Mouse (Mus musculus): Measurements from ENCODE around the gene Grb10. TPM values are rescaled to one million over a fixed set of nuclear protein-coding genes. Genes with fewer than 3 reads are reported as not detected.

The Grb10 gene
- total RNA-seq, 4 experiments from 2014 or later: 28.0 to 36.2 (median 32.3) TPM

GRCm38 (mm10) chr11:11948321-11948987, 90.0 kb downstream of the Grb10 start:
- DNase-seq (ENCODE audit: low spot score in 2 of 2): no peak

DNA sequence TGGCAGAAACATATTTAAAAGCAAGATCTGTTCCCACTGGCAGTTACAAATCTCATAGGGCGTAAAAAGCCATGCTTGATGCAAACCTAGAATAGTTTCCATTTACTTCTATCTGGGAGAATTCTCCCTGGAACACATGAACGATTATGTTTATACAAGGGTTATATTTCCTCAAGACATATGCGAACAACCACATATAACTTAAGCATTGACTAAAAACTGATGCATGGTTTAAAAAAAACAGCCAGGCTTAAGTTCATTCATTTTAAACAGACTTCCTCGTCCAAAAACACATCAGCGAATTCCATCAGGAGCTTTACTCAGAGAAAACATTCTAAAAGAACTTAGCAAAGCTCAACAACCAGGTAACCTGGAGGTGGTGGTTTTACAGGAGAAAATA, 90.6 kb downstream of the Grb10 start:
- DNase-seq (ENCODE audit: low spot score in 2 of 2): no peak

- no peak for DNase-seq (ENCODE audit: low spot score in 2 of 2)
Observed at GRCm38 (mm10) chr11:11945766-11946165, 92.7 kb downstream of the Grb10 start.

- DNase-seq (ENCODE audit: low spot score in 2 of 2): no peak
Observed at GRCm38 (mm10) chr11:11944814-11945213, 93.7 kb downstream of the Grb10 start.

DNA sequence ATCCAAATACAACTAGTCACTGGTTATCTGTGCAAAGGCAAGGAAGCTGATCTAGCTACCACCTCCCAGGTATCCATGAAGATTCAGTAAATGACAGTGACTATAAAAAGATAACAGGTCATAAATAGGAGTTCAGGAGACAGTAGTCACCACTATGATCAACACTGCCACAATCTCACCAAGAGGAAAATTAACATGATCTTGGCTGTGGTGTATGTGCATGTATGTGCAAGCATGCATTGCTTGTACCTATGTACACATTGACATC, 94.5 kb downstream of the Grb10 start:
- no peak for DNase-seq (ENCODE audit: low spot score in 2 of 2)

GRCm38 (mm10) chr11:11943240-11944081, 95.0 kb downstream of the Grb10 start:
- DNase-seq (ENCODE audit: low spot score in 2 of 2): no peak

DNA sequence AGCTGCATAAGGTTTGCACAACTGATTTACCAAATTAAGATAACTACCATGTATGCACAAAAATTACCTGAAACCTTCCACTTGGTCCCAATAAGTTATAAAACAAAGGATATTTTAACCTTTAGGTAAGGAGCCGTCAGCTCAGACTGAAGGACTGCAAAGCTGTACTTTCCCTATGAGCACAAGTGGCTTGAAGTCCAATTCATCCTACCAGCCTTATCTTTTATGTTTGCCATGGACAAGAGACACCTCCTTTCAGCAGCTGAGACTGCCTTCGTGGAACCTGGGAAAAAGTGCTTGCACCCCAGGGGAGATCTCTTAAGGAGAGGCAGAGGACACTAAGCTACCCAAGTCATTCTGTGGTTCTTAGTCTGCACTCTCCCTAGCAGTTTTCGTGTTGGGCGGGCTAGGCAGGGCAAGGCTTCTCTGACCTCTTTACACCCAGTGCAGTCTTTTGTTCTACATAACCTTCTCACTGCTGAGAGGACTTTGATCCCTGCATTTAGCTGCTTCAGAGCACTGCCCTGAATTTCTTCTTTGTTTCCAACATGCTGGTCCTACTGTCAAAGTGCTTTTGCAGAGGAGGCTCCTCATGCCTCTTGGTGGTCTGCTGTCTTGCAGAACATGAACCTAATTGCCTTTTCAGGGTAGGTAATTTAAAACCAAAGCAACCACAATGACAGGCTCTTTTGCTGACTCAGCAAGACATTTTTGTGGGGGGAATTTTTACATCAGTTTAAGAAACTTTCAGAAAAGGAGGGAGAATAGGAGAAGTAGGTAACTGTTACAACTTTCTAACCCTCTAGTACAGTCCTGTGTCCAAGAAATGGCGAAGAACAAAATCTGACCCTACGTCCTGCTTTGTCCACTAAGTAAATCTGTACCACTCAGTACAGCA, 95.9 kb downstream of the Grb10 start:
- DNase-seq (ENCODE audit: low spot score in 2 of 2): no peak

GRCm38 (mm10) chr11:11940833-11941681, 97.4 kb downstream of the Grb10 start:
- no peak for DNase-seq (ENCODE audit: low spot score in 2 of 2)

DNA sequence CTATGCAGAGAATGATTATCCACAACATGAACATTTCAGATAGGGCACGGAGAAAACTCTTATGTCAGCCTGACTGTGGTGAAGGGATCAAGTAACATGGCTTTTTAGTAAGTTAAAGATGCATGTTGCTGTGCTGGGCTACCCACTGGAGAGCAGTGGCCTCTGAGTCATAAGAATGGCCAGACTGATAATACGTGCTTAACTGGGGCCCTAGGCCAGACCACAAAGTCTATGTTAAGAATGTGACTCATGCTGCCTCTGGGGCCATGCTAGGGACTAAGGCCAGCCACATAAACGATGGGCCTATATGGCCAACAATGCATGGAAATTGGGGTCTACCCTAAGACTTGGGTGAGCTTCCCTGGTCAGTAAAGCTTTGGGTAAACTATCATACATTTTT, 98.9 kb downstream of the Grb10 start:
- no peak for DNase-seq (ENCODE audit: low spot score in 2 of 2)

GRCm38 (mm10) chr11:11938591-11938990, 99.9 kb downstream of the Grb10 start:
- no peak for DNase-seq (ENCODE audit: low spot score in 2 of 2)

DNA sequence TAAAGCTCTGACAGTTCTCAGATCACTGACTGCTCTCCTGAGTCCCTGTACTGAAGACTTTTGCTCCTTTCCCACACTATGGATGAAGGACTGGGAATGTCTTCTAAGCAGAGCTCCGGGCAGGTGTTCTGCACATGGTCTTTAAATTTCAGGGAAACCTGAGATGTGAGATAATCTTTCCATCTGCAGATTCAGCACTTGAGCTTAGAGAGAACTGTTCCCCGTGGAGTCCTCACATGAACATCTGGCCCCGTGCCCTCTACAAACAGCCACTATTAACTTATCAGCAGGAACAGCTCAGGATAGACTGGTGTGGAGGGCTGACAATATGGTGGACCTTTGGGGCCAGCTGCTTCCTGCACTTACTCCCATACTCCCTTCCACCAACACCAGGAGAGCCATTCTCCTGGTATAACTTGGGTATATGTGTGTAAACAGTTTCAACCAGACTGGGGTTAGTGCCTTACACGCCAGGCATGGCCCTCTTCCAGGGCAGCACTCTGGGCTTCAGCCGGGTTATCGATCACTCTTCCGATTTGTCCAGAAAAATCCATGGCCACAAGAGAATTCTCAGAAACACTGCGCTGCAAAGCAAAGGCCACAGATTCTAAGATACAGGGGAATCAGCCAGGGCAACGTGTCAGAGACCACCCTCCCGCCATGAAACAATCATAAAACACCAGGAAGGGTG, 101.0 kb downstream of the Grb10 start:
- no peak for DNase-seq (ENCODE audit: low spot score in 2 of 2)

GRCm38 (mm10) chr11:11934808-11935207, 103.7 kb downstream of the Grb10 start:
- DNase-seq (ENCODE audit: low spot score in 2 of 2): no peak

DNA sequence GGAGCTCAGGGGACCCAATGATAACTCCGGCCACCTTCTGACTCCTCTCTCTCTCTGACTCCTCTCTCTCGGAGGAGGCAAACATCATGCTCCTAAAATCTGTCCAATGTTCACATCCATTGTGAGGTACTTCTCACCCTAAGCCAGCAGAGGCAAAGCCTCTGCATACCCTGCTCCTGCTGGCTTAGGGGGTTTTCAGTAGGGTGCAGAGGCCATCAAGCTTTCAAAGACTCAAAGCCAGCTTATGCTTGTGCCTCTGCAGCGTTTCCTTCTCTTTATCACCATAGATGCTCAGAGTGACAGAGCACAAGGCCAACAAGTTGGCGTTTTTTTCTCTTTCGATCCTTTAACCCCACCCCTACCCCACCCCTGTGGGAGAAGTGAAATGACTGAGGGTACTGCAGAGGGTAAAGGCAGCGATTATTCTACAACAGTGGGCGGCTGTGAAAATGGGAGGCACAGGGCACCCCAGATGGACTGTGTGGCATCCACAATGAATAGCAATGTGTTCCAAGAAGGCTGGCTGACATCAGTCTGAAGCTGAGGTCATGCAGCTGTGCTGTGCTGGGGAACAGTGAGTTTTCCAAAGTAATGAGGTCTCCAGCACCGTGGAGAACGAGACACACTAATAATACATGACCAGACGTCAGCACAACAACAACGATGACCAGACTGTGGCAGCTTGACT, 106.2 kb downstream of the Grb10 start:
- peak; percentile 48 for DNase-seq (ENCODE audit: low spot score in 2 of 2)

GRCm38 (mm10) chr11:11931688-11932087, 106.8 kb downstream of the Grb10 start:
- no peak for DNase-seq (ENCODE audit: low spot score in 2 of 2)

DNA sequence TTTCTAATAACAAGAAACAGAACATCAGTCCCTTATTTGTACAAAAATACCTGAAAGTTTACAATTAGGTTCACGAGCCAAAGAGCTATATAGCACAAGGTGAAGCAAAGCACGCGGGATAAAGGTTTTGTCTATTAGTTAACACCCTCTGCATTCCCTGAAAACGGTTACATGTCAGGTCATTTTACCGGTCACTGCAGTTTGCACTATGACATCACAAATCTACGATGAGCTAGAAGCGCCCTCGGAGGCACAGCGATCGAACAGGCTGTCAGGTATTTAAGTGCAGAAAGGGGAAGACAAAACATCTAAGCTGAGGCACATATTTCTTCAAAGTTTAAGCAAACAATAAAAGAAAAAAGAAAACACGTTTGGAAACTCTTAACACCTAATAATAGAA, 108.0 kb downstream of the Grb10 start:
- no peak for DNase-seq (ENCODE audit: low spot score in 2 of 2)

DNA sequence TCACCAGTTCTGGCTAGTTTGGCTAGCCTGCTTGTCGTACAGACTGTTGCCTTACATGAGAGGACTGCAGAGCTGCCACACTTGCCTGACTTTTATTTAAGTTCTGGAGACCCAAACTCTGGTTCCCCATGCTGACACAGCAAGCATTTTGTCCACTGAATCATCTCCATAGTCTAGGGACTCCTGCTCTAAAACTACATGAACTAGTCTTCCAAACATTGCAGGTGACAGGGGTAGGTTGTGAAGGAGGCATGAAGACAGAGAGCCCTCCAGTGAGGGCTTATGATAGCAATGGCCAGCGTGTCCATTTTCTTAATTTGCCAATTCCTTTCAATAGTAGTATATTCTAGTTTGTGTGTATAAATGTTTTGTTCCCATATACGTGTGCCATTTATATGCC, 109.4 kb downstream of the Grb10 start:
- DNase-seq (ENCODE audit: low spot score in 2 of 2): no peak

DNA sequence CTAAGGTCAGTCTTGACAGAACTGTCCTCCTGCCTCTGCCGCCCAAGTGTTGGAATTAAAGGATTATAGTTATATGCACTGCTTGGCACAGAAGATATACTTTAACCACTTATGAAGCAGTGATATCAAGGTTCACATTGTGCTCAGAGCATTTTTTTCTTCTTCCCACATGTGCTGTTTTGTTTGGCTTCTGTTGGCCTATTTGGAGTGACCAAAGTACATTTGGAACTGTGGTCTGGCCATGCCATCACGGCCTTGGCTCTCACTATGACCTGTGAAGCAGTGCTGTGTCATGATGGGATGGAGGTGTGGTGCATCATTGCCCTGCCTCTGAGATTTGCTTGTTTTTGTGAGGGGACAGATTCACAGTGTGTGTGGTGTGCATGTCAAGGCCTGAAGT, 109.9 kb downstream of the Grb10 start:
- no peak for DNase-seq (ENCODE audit: low spot score in 2 of 2)

GRCm38 (mm10) chr11:11923900-11924299, 114.6 kb downstream of the Grb10 start:
- DNase-seq (ENCODE audit: low spot score in 2 of 2): no peak

DNA sequence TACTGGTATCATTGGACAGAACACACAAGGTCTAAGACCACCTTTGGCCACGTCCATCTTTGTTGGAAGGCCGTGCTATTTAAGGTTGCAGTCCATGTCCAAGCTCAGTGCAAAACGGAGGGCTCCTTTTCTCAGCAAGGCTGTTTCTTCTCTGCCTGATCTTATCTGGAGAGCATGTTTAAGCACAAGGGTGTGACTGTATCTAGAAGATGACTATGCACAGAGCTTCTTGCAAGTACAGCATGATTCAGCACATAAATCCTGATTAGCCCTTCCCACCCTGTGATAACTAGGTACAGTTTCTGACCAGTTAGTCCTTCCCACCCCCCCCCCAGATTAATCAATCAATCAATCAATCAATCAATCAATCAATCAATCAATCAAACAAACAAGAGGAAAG, 115.1 kb downstream of the Grb10 start:
- DNase-seq (ENCODE audit: low spot score in 2 of 2): no peak

- DNase-seq (ENCODE audit: low spot score in 2 of 2): no peak
Observed at GRCm38 (mm10) chr11:11922106-11922505, 116.4 kb downstream of the Grb10 start.
